Mouse (Mus musculus) hindbrain, embryonic 15.5 days (tissue): Measurements from ENCODE around the gene Tnfaip8l2. TPM values are rescaled to one million over a fixed set of nuclear protein-coding genes. Genes with fewer than 3 reads are reported as not detected.
A peak's percentile ranks its signal among the peaks of the same experiment; 100 is the strongest.
"Not testable (repeated sequence)": the region's sequence is repeated elsewhere in the genome, so short reads cannot be mapped to it uniquely, and the experiment has no call there.

Experiments used
- ATAC-seq: fragments of 200-750 bp; cut with Nextera tagmentation; 2 replicates; pipeline ENCODE4 v1.8.0; 2017; ENCODE audit warnings: low read depth, moderate number of reproducible peaks, moderate TSS enrichment; ENCODE audit not compliant: low FRiP score
- H3K27ac ChIP-seq: fragments of 300-500 bp; sonication (generic); replicated peaks from 2 replicates; pipeline ENCODE4 v1.5.1; 2015; ENCODE audit warnings: mild to moderate bottlenecking, inconsistent platforms
- H3K27me3 ChIP-seq: fragments of 300-500 bp; sonication (generic); 2 replicates; pipeline ENCODE4 v1.6.1; 2015; ENCODE audit warnings: control low read depth, inconsistent platforms
- H3K36me3 ChIP-seq: fragments of 300-500 bp; sonication (generic); 2 replicates; pipeline ENCODE4 v1.6.1; 2015; ENCODE audit warnings: control low read depth, inconsistent platforms
- H3K4me1 ChIP-seq: fragments of 300-500 bp; sonication (generic); replicated peaks from 2 replicates; pipeline ENCODE4 v1.6.1; 2015; ENCODE audit warnings: control low read depth, inconsistent platforms
- H3K4me2 ChIP-seq: fragments of 300-500 bp; sonication (generic); 2 replicates; pipeline ENCODE4 v1.6.1; 2015; ENCODE audit warnings: moderate library complexity, mild to moderate bottlenecking, inconsistent platforms
- H3K4me3 ChIP-seq: fragments of 300-500 bp; sonication (generic); 2 replicates; pipeline ENCODE4 v1.5.1; 2015; ENCODE audit warnings: mild to moderate bottlenecking, inconsistent platforms
- H3K9ac ChIP-seq: fragments of 300-500 bp; sonication (generic); 2 replicates; pipeline ENCODE4 v1.6.1; 2015; ENCODE audit warnings: inconsistent platforms
- H3K9me3 ChIP-seq: fragments of 300-500 bp; sonication (generic); 2 replicates; pipeline ENCODE4 v1.6.1; 2016; ENCODE audit warnings: control low read depth, inconsistent platforms
- WGBS: fragments of 180-500 bp; shearing (Covaris S2); methylation state at CpG from one replicate; pipeline ENCODE4 v1.1.7; 2015; 5-methylcytosine and 5-hydroxymethylcytosine counted together
- polyA plus RNA-seq: library from polyadenylated mRNA; unstranded; fragments of >200 nt; fragmentation: Nextera tagmentation; extraction: Ambion mirVana; gene quantifications from 2 replicates; pipeline ENCODE4 v1.2.1, GENCODE M21; 2015

The Tnfaip8l2 gene
- polyA plus RNA-seq, 1 experiment from 2014 or later = 3.9 TPM

DNA sequence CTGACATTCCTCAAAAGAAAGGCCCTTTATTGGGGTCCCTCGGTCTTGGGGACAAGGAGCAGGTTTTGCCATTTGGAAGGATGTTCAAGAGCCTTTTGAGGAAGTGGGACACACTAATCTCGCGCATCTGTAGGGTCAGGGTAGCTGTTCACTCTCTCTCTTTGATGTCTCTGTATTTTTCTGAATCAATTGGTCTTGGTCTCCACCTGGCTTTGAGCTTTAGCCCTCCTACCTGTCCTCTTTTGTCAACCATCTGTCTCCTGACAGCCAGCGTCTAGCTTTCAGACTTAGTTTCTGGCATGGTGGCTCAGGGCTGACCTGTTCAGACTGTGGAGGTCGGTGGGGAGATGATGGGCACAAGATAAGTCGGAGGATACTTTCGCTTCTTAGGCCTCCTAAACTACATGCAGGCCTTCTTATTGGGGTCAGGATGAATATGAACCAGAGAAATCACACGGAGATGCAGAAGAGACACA is 17.4 kb upstream of the Tnfaip8l2 start:
- Histone ChIP-seq H3K4me1 (peaks cover 38% of the 10 kb centered on the region), H3K9ac (peak overlapping the region; percentile 80; the same call in 1 of the 2 replicates), H3K9me3 (no peaks in the 10 kb centered on the region), H3K36me3 (no peaks in the 10 kb centered on the region), H3K4me3 (peak overlapping the region; percentile 76), H3K4me2 (peak overlapping the region; percentile 73), H3K27ac (peak overlapping the region; percentile 80), H3K27me3 (no peaks in the 10 kb centered on the region)
- WGBS = 9% methylated on average over 8 of the region's 8 CpGs
- ATAC-seq = no peak

DNA sequence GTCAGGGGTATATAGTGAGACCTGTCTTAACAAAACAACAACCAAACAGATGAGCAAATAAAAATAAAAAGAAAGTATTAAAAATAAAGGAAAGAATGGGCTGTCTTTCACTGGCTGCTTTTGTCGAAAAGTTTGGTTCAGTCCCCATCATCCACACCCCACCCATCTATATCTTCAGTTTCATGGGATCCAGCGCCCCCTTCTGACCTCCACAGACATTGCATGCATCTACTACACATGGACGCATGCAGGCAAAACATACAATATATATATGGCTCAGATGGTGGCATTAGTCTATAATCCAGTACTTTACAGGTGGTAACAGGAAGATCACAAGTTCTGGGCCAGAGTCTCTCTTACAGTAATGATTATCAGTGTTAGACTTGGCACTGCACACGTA is 11.7 kb upstream of the Tnfaip8l2 start:
- H3K27me3 ChIP-seq = no peaks in the 10 kb centered on the region
- no peak for ATAC-seq
- no peaks in the 10 kb centered on the region for H3K9me3 ChIP-seq
- no peaks in the 10 kb centered on the region for H3K36me3 ChIP-seq
- no peaks in the 10 kb centered on the region for H3K4me1 ChIP-seq
- no peak overlapping the region for H3K9ac ChIP-seq
- H3K27ac ChIP-seq = no peak overlapping the region
- 56% methylated on average over 4 of the region's 4 CpGs for WGBS
- no peak overlapping the region for H3K4me2 ChIP-seq
- H3K4me3 ChIP-seq = no peak overlapping the region

DNA sequence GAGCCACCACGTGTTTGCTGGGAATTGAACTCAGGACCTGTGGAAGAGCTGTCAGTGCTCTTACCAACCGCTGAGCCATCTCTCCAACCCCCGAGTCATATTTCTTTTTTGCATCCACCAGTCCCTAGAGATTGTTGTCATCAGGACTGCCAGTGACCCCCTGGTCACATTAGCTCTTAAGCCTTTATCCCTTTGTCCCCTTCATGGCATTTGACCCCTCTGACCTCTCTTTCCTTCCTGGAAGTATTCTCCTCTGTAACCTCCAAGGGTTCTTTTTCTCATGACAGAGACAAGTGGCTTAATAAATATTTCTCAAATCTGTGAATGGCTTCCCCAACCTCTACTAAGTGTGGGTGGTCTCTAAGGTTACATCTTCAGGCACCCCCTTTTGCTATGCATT is 5.8 kb upstream of the Tnfaip8l2 start:
- Histone ChIP-seq H3K4me2 (no peak overlapping the region), H3K9me3 (no peaks in the 10 kb centered on the region), H3K4me1 (no peaks in the 10 kb centered on the region), H3K27ac (no peak overlapping the region), H3K27me3 (no peaks in the 10 kb centered on the region), H3K9ac (no peak overlapping the region), H3K36me3 (no peaks in the 10 kb centered on the region), H3K4me3 (no peak overlapping the region)
- no peak for ATAC-seq
- whole genome bisulfite sequencing = 38% methylated on average over 3 of the region's 3 CpGs

DNA sequence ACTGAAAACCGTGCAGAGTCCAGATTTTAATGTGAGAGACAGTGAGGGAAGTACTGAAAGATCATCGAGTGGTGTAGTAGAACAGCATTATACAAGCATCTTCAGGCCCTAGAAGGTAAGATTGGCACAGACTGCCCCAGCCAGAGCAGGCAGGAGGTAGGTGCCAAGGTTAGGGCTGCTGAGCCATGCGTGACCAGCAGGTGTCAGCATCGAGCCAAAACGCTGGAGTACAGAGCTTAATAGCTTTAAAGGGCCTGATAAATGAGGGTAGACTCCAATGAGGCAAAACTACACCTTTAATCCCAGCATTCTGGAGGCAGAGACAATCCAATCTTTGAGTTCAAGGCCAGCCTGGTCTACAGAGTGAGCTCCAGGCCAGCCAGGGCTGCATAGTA is 454 bp upstream of the Tnfaip8l2 start:
- H3K4me3 ChIP-seq = no peak overlapping the region
- WGBS = 12% methylated on average over 5 of the region's 5 CpGs
- H3K27me3 ChIP-seq = no peaks in the 10 kb centered on the region
- no peak overlapping the region for H3K4me2 ChIP-seq
- H3K27ac ChIP-seq = no peak overlapping the region
- no peak overlapping the region for H3K9ac ChIP-seq
- H3K9me3 ChIP-seq = no peaks in the 10 kb centered on the region
- peak; percentile 75; the same call in 1 of the 2 replicates for ATAC-seq
- H3K36me3 ChIP-seq = peaks cover 12% of the 10 kb centered on the region; the same call in 1 of the 2 replicates
- no peaks in the 10 kb centered on the region for H3K4me1 ChIP-seq

DNA sequence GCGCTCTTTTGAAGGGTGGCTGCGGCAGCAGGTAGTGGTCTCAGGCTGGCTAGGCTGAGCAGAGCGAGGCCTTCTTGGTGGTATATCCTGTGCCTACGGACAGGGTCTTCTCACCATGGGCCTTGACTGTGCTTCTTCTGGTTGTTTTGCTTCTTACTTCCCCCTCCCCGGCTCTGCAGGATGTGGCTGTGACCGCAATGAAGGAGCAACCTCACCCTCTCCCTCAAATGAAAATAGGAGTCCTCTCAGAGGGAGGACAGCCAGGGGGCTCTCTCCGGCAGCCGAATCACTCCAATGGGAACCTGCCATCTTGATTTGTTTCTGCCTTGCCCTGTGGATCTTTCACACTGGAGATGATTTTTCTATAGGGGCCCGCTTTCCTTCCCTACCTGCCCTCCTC is 686 bp downstream of the Tnfaip8l2 start:
- no peak for ATAC-seq
- Histone ChIP-seq H3K9ac (no peak overlapping the region), H3K36me3 (peaks cover 12% of the 10 kb centered on the region; the same call in 1 of the 2 replicates), H3K4me1 (no peaks in the 10 kb centered on the region; the same call in 1 of the 2 replicates), H3K9me3 (no peaks in the 10 kb centered on the region), H3K4me2 (no peak overlapping the region), H3K27me3 (no peaks in the 10 kb centered on the region), H3K27ac (no peak overlapping the region), H3K4me3 (no peak overlapping the region)
- WGBS = 93% methylated on average over 9 of the region's 9 CpGs

DNA sequence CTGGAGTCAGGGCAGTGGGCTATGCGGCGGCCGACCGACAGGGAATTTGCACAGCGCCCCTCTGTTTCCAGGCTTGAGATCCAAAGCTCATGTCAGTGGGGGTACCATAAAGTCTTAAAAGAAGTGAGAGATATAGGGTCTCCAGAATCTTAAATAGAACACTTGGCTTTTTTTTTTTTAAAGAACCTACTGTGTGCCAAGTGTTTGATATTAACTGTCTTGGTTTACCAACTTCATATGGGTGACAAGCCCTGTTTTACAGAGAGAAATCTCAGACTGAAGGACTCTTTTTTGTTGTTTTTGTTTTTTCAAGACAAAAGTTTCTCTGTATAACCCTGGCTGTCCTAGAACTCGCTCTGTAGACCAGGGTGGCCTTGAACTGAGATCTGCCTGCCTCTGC is 1.4 kb downstream of the Tnfaip8l2 start:
- H3K4me1 ChIP-seq = peaks cover 6% of the 10 kb centered on the region
- no peaks in the 10 kb centered on the region for H3K9me3 ChIP-seq
- H3K4me2 ChIP-seq = no peak overlapping the region
- H3K36me3 ChIP-seq = peaks cover 12% of the 10 kb centered on the region; the same call in 1 of the 2 replicates
- H3K27ac ChIP-seq = no peak overlapping the region
- H3K9ac ChIP-seq = no peak overlapping the region
- no peak overlapping the region for H3K4me3 ChIP-seq
- ATAC-seq = no peak
- H3K27me3 ChIP-seq = no peaks in the 10 kb centered on the region
- WGBS = 92% methylated on average over 6 of the region's 6 CpGs

DNA sequence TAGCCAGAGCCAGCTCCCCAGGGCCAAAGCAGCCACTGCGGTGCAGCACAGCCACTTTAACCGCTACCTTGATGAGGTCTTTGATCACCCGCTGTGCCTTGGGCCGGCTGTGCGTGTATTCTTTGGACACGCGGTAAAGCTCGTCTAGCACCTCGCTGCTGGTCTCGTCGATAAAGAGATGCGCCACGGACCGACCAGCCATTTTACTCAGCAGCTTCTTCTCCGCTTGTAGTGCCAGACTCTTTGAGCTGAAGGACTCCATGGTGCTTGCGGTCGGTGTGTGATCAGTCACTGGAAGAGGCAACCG is 1.9 kb downstream of the Tnfaip8l2 start:
- WGBS = 59% methylated on average over 18 of the region's 18 CpGs
- Histone ChIP-seq H3K4me2 (no peak overlapping the region), H3K9ac (no peak overlapping the region), H3K4me1 (peaks cover 12% of the 10 kb centered on the region), H3K27ac (no peak overlapping the region), H3K36me3 (peaks cover 12% of the 10 kb centered on the region; the same call in 1 of the 2 replicates), H3K27me3 (no peaks in the 10 kb centered on the region), H3K4me3 (no peak overlapping the region), H3K9me3 (no peaks in the 10 kb centered on the region)
- no peak for ATAC-seq

DNA sequence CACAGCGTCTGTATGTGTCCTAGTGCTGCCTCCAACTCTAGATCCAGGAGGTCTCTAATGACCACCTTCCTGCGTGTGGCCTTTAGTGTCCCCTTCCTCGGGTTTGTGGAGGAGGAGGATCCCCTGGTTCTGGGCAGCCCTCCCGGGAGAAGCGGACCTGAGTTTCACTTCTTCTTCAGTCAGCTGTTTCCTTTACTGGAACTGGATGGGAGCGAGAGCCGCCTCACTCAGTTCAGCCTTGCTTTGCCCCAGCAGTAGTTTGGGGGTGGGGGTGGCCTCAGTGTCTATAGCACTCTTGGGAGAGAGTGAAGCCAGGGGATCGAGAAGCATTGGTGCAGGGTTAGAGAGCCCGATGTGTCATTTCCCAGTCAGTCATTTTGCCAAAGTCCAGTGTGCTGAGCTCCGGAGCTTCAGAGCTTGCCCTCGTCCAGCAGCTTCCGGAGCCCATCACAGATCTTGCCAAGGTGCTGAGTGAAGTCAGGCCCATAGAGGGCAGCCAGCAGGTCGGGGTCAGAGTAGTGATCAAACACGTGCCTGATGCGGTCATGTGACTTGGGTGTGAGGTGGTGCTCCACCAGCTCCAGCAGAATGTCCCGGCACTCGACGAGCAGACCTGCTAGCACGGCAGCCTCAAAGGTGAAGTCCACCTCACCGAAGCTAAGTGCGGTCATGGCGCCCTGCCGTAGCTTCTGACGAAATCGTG is 2.4 kb downstream of the Tnfaip8l2 start:
- ATAC-seq = no peak
- Histone ChIP-seq H3K4me2 (no peak overlapping the region), H3K4me1 (peaks cover 16% of the 10 kb centered on the region), H3K36me3 (peaks cover 12% of the 10 kb centered on the region; the same call in 1 of the 2 replicates), H3K27me3 (no peaks in the 10 kb centered on the region), H3K9me3 (no peaks in the 10 kb centered on the region), H3K9ac (no peak overlapping the region), H3K27ac (no peak overlapping the region), H3K4me3 (no peak overlapping the region)
- WGBS = 70% methylated on average over 25 of the region's 25 CpGs

DNA sequence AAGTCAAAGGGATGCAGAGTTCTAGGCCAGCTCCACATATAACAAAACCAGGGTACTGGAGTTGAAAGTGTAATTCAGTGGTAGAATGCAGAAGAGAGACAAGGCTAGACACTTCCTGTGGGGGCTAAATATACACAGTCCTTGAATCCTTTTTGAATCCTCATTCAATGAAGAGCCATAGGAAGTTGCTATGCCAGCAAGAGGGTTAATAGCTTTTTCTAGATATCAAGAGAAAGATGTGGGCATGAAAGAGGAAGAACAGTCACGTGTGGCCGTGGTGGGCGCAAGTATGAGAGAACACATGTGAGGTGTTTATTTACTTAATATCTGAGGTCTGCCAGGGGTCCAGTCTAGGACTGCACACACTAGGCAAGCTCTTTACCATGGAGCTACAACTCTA is 5.8 kb downstream of the Tnfaip8l2 start:
- WGBS = 96% methylated on average over 3 of the region's 3 CpGs
- no peak overlapping the region for H3K4me3 ChIP-seq

DNA sequence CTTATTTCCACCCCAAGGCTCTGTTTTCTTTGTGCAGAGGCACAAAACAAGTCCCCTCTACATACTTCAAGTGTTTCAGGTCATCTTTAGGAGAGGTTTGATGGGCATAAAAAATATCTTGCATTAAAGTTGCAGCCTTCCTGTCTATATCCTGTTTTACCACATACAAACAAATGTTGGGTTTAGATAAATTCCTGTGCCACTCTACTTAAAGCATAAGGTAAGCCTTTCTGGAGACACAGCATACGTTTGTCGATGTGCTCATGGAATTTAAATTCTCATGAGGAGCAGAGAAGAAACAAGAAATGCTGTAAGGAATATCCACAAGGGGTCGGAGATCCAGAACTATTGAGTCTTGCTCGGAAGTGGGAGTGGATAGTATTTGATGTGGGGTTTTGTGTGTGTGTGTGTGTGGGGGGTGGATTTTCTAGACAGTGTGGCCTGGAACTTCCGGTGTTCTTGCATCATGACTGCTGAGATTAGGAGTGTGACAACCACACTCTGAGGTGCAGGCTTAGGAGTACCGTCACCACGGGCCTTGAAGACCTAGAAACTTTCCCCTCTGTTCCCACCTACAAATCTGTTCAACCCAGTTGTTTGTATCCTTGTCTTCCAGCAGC is 6.6 kb downstream of the Tnfaip8l2 start:
- peak overlapping the region; percentile 31; the same call in 1 of the 2 replicates for H3K9ac ChIP-seq

More for the DNA sequence above, 5.8 kb downstream of the Tnfaip8l2 start:
- no peak overlapping the region for H3K4me2 ChIP-seq
- H3K27ac ChIP-seq = no peak overlapping the region
- no peaks in the 10 kb centered on the region for H3K27me3 ChIP-seq
- H3K9ac ChIP-seq = no peak overlapping the region
- ATAC-seq = no peak
- peaks cover 23% of the 10 kb centered on the region for H3K4me1 ChIP-seq
- peaks cover 12% of the 10 kb centered on the region; the same call in 1 of the 2 replicates for H3K36me3 ChIP-seq
- no peaks in the 10 kb centered on the region for H3K9me3 ChIP-seq

DNA sequence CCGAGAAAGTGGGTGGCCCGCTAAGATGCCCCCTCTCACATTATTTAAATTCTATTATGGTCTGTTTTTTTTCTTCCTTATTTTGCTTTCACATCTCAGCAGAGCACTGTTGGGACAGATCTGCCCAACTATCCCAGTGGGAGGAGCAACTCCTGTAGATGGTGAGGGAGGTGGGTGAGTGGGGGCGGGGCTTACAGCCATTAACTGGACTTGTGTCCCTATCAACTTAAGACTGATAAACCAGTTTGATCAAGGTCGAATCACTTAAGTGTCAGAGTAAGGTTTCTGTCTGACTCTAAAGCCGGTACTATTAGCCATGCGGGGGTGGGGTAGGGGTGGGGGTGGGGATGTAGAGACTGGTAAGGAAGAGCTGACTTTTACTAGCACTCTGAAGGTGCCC is 7.1 kb downstream of the Tnfaip8l2 start:
- peaks cover 12% of the 10 kb centered on the region for H3K36me3 ChIP-seq
- ATAC-seq = no peak
- H3K4me2 ChIP-seq = peak overlapping the region; percentile 62
- peak overlapping the region; percentile 37 for H3K4me3 ChIP-seq
- peaks cover 23% of the 10 kb centered on the region for H3K4me1 ChIP-seq
- no peak overlapping the region for H3K27ac ChIP-seq
- no peaks in the 10 kb centered on the region for H3K9me3 ChIP-seq
- H3K27me3 ChIP-seq = no peaks in the 10 kb centered on the region
- peak overlapping the region; percentile 31; the same call in 1 of the 2 replicates for H3K9ac ChIP-seq
- 37% methylated on average over 6 of the region's 6 CpGs for WGBS

More for the DNA sequence above, 6.6 kb downstream of the Tnfaip8l2 start:
- H3K9me3 ChIP-seq = no peaks in the 10 kb centered on the region
- WGBS = 91% methylated on average over 7 of the region's 7 CpGs
- H3K4me1 ChIP-seq = peaks cover 23% of the 10 kb centered on the region
- H3K27ac ChIP-seq = no peak overlapping the region
- no peaks in the 10 kb centered on the region for H3K27me3 ChIP-seq
- H3K4me2 ChIP-seq = peak overlapping the region; percentile 62
- H3K36me3 ChIP-seq = peaks cover 15% of the 10 kb centered on the region
- ATAC-seq = no peak
- peak overlapping the region; percentile 37 for H3K4me3 ChIP-seq

DNA sequence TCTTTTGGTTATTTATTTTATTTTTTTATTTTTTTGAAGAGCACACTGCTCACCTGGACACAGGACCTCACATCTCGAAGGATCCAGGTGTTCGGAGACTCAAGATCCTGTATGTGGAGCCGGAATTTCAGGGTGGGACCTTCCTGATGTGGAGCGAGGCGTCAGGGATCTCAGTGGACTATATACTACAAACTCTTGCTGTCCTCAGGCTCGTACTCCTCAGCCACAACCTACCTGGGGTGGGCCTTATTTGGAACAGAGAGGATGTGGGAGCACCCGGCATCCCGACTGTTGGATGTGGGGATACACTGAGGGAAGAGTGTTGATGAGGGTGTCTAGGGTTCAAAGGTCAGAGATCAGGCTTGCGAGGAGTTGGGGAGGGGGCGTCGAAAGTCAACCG is 8.0 kb downstream of the Tnfaip8l2 start:
- Histone ChIP-seq H3K4me1 (peaks cover 23% of the 10 kb centered on the region), H3K4me3 (peak overlapping the region; percentile 54; the same call in 1 of the 2 replicates), H3K36me3 (peaks cover 16% of the 10 kb centered on the region)
- ATAC-seq = peak; percentile 49
- H3K27me3 ChIP-seq, H3K9me3 ChIP-seq, H3K27ac ChIP-seq, H3K9ac ChIP-seq, H3K4me2 ChIP-seq: not testable (repeated sequence)
- no CpG with 5 or more reads among the region's 12 CpGs for WGBS
